Comparison of ENCODE assay signal across 8 mouse cellular contexts in the genomic region with DNA sequence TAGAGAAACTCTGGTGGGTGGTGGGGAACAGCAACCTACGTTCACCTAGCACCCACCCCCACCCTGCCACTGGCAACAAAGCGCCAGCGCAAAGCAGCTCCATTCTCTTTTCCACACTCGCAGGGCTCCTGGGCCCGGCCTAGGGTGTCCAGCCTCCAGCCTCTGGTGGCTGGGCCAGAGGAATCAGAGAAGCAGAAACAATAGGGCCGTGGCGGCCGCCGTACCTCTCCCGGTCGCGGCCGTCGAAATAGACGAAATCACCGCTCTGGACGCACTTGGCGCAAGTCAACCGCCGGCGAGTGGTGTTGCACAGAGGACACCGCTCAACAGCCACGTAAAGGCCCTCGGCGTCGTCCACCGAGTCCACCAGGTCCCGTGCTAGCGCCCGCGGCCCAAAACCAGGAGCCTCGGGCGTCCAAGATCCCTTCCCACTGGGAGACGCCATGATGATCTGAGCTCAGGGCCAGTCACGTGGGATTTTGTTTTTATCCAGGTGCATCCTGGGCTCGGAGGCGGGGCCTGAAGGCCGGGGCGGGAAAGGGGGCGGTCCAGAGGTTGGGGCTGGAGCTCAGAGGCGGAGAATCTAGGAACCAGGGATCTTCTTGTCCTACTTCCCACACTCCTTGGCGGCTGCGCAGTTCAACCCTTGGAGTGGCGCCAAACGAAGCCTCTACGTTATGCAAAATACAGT. TPM values are rescaled to one million over a fixed set of nuclear protein-coding genes. Genes with fewer than 3 reads are reported as not detected.
DNase-seq lines count a peak whose midpoint lies in the region; ATAC-seq lines count a peak whose summit lies in the region.

No protein-coding gene starts in this region.

- peak; percentile 100 for ATAC-seq in hindbrain, embryonic 11.5 days (ENCODE audit: low FRiP score)

- H3K4me3 ChIP-seq in hindbrain, embryonic 11.5 days (ENCODE audit: low read depth, low read length) = peak overlapping the region; percentile 84

- no peak overlapping the region for H3K27ac ChIP-seq in hindbrain, embryonic 11.5 days (ENCODE audit: low read depth, low read length)

- H3K36me3 ChIP-seq in hindbrain, embryonic 11.5 days (ENCODE audit: control insufficient read depth, insufficient read depth, low read length) = no peaks in the 10 kb centered on the region

- H3K9ac ChIP-seq in hindbrain, embryonic 11.5 days (ENCODE audit: low read depth, low read length) = peak overlapping the region; percentile 81

- H3K27me3 ChIP-seq in hindbrain, embryonic 11.5 days (ENCODE audit: control insufficient read depth, insufficient read depth, low read length) = no peaks in the 10 kb centered on the region

- H3K9me3 ChIP-seq in hindbrain, embryonic 11.5 days (ENCODE audit: control insufficient read depth, low read length) = no peaks in the 10 kb centered on the region

- H3K4me1 ChIP-seq in hindbrain, embryonic 11.5 days (replicated peaks; ENCODE audit: control insufficient read depth, insufficient read depth, low read length) = no peaks in the 10 kb centered on the region; the same call in 1 of the 2 replicates

- WGBS in hindbrain, embryonic 11.5 days = under 1% methylated on average over 46 of the region's 46 CpGs

- peak overlapping the region; percentile 79 for H3K4me2 ChIP-seq in hindbrain, embryonic 11.5 days (replicated peaks; ENCODE audit: low read depth, low read length)

- DNase-seq in Muller cell, postnatal 12 days (ENCODE audit: inconsistent ontology term) = peak; percentile 98
- DNase-seq in cerebellum, adult 9-11 months = peak; percentile 98
- DNase-seq in frontal cortex, adult 2 months (ENCODE audit: extremely low spot score in 1 of 2, low spot score in 1 of 2) = peak; percentile 94 to 99
- DNase-seq in hindbrain, embryonic 11.5 days (ENCODE audit: low spot score) = peak; percentile 97
- DNase-seq in layer of hippocampus, postnatal 10 days (ENCODE audit: low spot score in 2 of 2) = peak; percentile 91 to 94
- peak; percentile 99 for DNase-seq in lung, postnatal 10 days
- peak; percentile 96 for DNase-seq in ovary, postnatal 36 days (ENCODE audit: low spot score)
- DNase-seq in thymus, postnatal 25 days = peak; percentile 76

RNA-seq across cellular contexts. Expression of a gene that starts 2.3 kb away (rescaled TPM):
- polyA plus RNA-seq in frontal cortex, adult 2 months (2012; rRNA removed) = 13.6 and 15.1 TPM in 2 replicates
- polyA plus RNA-seq in hindbrain, embryonic 11.5 days (2014; fragmentation: Nextera tagmentation; extraction: Ambion mirVana) = 15.7 and 18.6 TPM in 2 replicates
- 10 to 100 TPM; 13.6 to 13.9 TPM for total RNA-seq in layer of hippocampus, postnatal 10 days (2021)
